Mouse (Mus musculus) left cerebral cortex, adult 11 months (tissue): ENCODE results near the gene Pi4ka.

Experiments used
- DNase-seq: peaks from one replicate; pipeline ENCODE4 v3.0.0; 2022; ENCODE audit warnings: low spot score

The Pi4ka gene

GRCm38 (mm10) chr16:17405736-17406443 is at the start of gene Pi4ka, which contains the start of gene Snap29:
TSS of gene Pi4ka (minus strand) at chr16:17406314.
TSS of gene Snap29 (plus strand) at chr16:17405986.
- DNase-seq: peak; percentile 99

GRCm38 (mm10) chr16:17452373-17452715 is 46.2 kb upstream of the Pi4ka start:
- DNase-seq: peak; percentile 18

GRCm38 (mm10) chr16:17451541-17452372 is 45.6 kb upstream of the Pi4ka start, which contains the start of gene Crkl:
TSS of gene Crkl (plus strand) at chr16:17451987.
- peak; percentile 95 for DNase-seq

DNA sequence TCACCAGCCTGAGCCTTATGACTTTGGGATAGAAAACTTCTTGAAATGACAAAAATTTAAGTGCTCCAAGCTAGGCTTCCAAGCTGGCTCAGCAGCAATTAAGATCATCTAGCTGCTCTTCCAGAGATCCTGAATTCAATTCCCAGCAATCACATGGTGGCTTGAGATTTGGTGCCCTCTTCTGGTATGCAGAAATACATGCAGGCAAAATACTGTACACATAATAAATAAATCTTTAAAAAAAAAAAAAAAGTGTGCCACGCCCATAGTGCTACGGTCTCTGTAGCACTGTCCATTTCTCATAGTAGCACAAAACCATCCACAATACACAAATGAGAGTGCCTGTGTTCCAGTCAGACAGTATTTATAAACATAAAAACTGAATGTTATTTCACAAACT is 26.5 kb upstream of the Pi4ka start:
- no peak for DNase-seq

- DNase-seq: no peak
Observed at GRCm38 (mm10) chr16:17423021-17423420, 16.9 kb upstream of the Pi4ka start.

GRCm38 (mm10) chr16:17410209-17410608 is 4.1 kb upstream of the Pi4ka start:
- DNase-seq: no peak

GRCm38 (mm10) chr16:17409046-17409445 is 2.9 kb upstream of the Pi4ka start:
- DNase-seq: no peak

DNA sequence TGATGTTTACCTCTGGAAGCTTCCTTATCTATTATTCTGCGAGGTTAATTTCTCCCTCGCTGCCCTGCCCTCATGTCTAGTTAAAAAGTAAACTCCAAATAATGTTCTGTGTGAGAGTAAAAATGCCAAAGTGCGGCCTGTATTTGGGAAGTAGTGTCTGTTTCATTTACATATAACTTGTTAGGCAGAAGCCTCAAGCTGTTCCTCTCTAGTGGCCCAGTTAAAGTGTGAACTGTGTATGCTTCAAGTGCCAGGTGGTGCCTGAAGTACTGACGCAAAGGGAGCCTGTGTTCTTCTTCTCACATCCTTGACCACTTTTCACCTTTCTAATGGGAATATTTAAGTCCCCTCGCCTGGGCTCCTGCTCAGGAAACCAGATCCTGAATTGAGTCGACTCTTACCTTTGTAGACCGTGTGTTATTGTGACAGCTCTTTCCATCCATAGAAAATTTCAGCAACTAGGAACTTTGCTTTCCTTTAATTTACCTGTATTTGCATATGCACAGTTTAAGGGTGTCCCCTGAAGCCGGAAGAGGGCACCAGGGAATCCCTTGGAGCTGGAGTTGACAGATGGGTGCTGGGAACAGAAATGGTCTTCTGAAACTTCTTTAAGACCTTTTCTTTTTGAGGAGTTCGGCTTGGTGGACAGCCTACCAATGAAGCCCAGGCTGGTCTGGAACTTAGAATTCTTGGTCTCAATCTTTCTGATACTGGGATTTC is 558 bp upstream of the Pi4ka start:
- peak; percentile 25 for DNase-seq

- peak; percentile 79 for DNase-seq
Observed at GRCm38 (mm10) chr16:17405271-17405696, 830 bp downstream of the Pi4ka start.

GRCm38 (mm10) chr16:17402855-17403254 is 3.3 kb downstream of the Pi4ka start:
- no peak for DNase-seq

DNA sequence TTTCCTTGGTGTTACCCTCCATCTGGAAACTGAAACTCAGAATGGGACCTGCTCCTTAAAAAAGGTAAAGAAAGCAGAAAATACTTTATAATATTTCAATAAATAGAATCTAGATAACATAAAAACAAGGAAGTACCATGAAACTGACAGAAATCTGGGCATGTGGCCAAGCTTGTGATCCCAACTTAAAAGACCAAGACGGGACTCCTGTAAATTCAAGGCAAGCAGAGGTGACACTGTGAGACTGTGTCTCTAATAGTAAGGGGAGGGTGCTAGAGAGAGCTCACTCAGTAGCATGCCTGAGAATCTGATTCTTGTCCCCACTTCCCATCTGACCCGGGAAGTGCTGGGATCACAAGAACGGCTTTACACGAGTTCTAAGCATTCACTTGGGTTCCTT is 13.3 kb downstream of the Pi4ka start:
- DNase-seq: no peak

- no peak for DNase-seq
Observed at GRCm38 (mm10) chr16:17383594-17384326, 22.4 kb downstream of the Pi4ka start.

DNA sequence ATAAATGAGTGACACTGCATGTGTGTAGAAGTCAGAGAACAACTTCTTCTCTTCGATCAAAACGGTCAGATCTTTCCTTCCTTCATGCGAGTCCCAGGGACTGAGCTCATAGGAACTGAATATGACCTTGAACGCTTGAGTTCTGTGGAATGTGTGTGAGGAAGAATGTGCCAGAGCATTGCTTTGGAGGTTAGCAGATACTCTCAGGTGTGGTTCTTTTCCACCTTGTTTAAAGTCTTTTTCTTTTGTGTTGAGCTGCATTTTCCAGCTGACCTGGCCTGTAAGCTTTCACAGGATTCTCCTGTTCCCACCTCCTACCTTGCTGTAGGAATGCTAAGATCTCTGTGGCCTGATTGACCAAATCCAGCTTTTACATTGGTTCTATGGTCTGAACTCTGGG is 23.8 kb downstream of the Pi4ka start:
- no peak for DNase-seq

DNA sequence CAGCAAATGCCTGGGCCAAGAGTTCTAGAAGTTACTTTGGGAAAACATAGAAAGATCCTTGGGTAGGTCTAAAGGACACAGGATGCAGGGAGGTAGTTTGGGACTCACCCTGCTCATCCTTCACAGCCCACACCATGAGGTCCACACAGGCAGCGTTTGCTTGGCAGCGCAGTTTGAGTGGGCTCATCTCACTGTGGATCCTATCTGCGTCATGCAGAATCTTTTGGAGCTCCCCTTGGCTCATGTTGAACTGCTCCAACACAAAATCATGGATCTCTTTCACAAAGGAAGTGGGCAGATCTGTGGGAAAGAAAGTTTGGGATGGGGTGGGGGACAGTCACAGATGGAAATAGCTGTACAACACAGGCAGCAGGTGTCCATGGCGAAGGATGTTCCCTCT is 47.3 kb downstream of the Pi4ka start:
- no peak for DNase-seq

- DNase-seq: no peak
Observed at GRCm38 (mm10) chr16:17356031-17356430, 50.1 kb downstream of the Pi4ka start.

DNA sequence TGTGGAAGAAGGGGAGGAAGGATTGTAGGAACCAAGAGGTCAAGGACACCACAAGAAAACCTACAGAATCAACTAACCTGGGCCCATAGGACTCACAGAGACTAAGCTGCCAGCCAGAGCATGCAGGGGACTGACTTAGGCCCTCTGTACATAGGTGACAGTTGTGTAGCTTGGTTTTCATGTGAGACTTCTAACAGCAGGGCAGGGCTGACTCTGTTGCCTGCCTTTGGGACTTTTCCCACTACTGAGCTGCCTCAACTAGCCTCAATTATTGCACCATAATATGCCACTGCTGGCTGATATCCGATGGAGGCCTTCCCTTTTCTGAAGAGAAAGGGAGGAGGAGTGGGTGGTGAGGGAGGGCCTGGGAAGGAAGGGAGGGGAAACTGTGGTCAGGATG is 59.3 kb downstream of the Pi4ka start:
- DNase-seq: no peak

DNA sequence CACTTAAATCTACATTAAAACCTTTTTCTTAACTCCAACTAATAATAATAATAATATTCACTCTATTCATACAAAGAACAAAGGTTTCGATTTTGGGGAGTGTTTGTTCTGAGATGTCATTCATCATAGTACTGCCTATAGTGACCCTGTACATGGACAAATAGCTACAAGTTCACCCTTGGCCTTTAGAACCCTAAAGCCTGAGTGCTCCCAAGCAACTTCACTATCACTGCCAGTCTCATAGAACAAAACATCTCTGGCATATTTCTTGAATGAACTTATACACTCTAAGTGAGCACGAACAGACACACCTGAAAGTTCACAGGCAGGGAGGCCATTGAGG is 60.3 kb downstream of the Pi4ka start:
- no peak for DNase-seq

GRCm38 (mm10) chr16:17345141-17345812 is 60.8 kb downstream of the Pi4ka start:
- no peak for DNase-seq

DNA sequence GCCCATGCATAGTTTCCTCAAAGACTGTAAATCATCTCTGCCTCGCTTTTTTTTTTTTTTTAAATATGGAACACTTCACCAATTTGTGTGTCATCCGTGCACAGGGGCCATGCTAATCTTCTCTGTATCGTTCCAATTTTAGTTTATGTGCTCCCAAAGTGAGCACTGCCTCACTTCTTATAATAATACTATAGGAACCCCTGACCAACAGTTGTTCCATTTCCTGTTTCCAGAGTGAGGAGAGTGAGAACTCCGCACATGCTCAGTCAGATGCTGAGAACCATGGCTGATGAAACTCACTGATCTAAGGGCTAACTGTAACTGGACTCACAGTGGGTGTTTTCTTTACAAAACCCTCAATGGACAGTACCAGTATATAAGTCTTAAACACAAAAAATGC is 64.3 kb downstream of the Pi4ka start:
- no peak for DNase-seq

DNA sequence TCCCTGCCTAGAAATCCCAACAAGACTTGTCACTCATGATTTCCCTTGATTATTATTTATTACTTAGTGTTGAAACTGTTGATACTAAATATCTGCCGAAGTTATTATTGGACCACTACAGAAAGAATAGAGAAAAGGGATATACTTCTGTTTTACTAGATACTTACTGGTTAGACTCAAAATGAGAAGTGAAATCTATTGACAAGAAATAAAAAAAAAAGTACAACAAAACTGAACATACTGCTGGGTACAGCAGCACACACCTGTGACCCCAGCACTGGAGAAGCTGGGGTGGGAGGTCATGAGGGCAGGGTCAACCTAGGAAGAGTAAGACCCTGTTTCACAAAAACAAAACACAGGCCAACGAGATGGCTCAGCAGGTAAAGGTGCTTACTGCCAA is 65.4 kb downstream of the Pi4ka start:
- no peak for DNase-seq

GRCm38 (mm10) chr16:17339701-17340100 is 66.4 kb downstream of the Pi4ka start:
- no peak for DNase-seq

- no peak for DNase-seq
Observed at GRCm38 (mm10) chr16:17336089-17336488, 70.0 kb downstream of the Pi4ka start.
